Mouse (Mus musculus) limb, embryonic 14.5 days (tissue): ENCODE measurements around the gene Smco4. TPM values are rescaled to one million over a fixed set of nuclear protein-coding genes. Genes with fewer than 3 reads are reported as not detected.

Experiments
- ATAC-seq: fragments of 200-750 bp; cut with Nextera tagmentation; 2 replicates; pipeline ENCODE4 v1.8.0; 2017; ENCODE audit warnings: low read depth, moderate number of reproducible peaks, moderate TSS enrichment; ENCODE audit not compliant: low FRiP score
- DNase-seq: peaks from one replicate; pipeline ENCODE4 v3.0.0-alpha.2; 2015; ENCODE audit warnings: low spot score
- H3K27ac ChIP-seq: fragments of 300-500 bp; sonication (generic); replicated peaks from 2 replicates; pipeline ENCODE4 v1.5.1; 2014; ENCODE audit warnings: low read depth, mild to moderate bottlenecking, low read length, moderate library complexity, mixed read lengths
- H3K27me3 ChIP-seq: fragments of 300-500 bp; sonication (generic); 2 replicates; pipeline ENCODE4 v1.6.1; 2014; ENCODE audit warnings: low read length, mixed read lengths; ENCODE audit not compliant: control insufficient read depth, insufficient read depth
- H3K36me3 ChIP-seq: fragments of 300-500 bp; sonication (generic); 2 replicates; pipeline ENCODE4 v1.6.1; 2014; ENCODE audit warnings: mild to moderate bottlenecking, low read length, moderate library complexity, mixed read lengths; ENCODE audit not compliant: control insufficient read depth, insufficient read depth
- H3K4me1 ChIP-seq: fragments of 300-500 bp; sonication (generic); 2 replicates; pipeline ENCODE4 v1.6.1; 2014; ENCODE audit warnings: antibody characterized with exemption, low read length, mixed read lengths; ENCODE audit not compliant: control insufficient read depth, insufficient read depth
- H3K4me2 ChIP-seq: fragments of 300-500 bp; sonication (generic); replicated peaks from 2 replicates; pipeline ENCODE4 v1.6.1; 2014; ENCODE audit warnings: low read depth, mild to moderate bottlenecking, low read length, moderate library complexity; ENCODE audit not compliant: severe bottlenecking
- H3K4me3 ChIP-seq: fragments of 300-500 bp; sonication (generic); replicated peaks from 2 replicates; pipeline ENCODE4 v1.5.1; 2014; ENCODE audit warnings: low read length
- H3K9ac ChIP-seq: fragments of 300-500 bp; sonication (generic); 2 replicates; pipeline ENCODE4 v1.6.1; 2014; ENCODE audit warnings: mild to moderate bottlenecking, low read depth, low read length, moderate library complexity; ENCODE audit not compliant: severe bottlenecking
- H3K9me3 ChIP-seq: fragments of 300-500 bp; sonication (generic); 2 replicates; pipeline ENCODE4 v1.6.1; 2016; ENCODE audit warnings: low read length; ENCODE audit not compliant: control insufficient read depth
- POLR2A ChIP-seq: fragments of 200-500 bp; IDR thresholded peaks from 2 replicates; pipeline ENCODE4 v1.8.0; 2012; ENCODE audit warnings: inconsistent platforms, mild to moderate bottlenecking, moderate library complexity, borderline replicate concordance; ENCODE audit not compliant: insufficient read depth, insufficient read length; ENCODE audit errors: extremely low read depth
- WGBS: fragments of 180-500 bp; shearing (Covaris S2); extraction: QIAGEN DNeasy Blood & Tissue Kit; methylation state at CpG from one replicate; pipeline ENCODE4 v1.1.7; 2014; 5-methylcytosine and 5-hydroxymethylcytosine counted together
- polyA plus RNA-seq, 2 experiments: library from polyadenylated mRNA; depleted of rRNA in 1 of 2; stranded (reverse) in 1 of 2; unstranded in 1 of 2; fragments of >200 nt; fragmentation: Nextera tagmentation in 1 of 2; extraction: Ambion mirVana in 1 of 2; gene quantifications; 2 replicates each; pipeline versions ENCODE4 v1.2.1 to v1.2.3; 2012 to 2014

Gene Smco4
- polyA plus RNA-seq, 2 experiments, result 6.9 to 24.5 TPM

GRCm38 (mm10) chr9:15501319-15502256 is 8.4 kb downstream of the Smco4 start:
- Histone ChIP-seq H3K9me3 (no peaks in the 10 kb centered on the region), H3K27ac (no peak overlapping the region), H3K36me3 (no peaks in the 10 kb centered on the region), H3K4me3 (no peak overlapping the region), H3K27me3 (no peaks in the 10 kb centered on the region), H3K4me1 (peaks cover 14% of the 10 kb centered on the region), H3K4me2 (no peak overlapping the region), H3K9ac (no peak overlapping the region)
- no peak for TF ChIP-seq POLR2A
- no peak for ATAC-seq
- DNase-seq, result no peak
- 51% methylated on average over 19 of the region's 19 CpGs for WGBS

DNA sequence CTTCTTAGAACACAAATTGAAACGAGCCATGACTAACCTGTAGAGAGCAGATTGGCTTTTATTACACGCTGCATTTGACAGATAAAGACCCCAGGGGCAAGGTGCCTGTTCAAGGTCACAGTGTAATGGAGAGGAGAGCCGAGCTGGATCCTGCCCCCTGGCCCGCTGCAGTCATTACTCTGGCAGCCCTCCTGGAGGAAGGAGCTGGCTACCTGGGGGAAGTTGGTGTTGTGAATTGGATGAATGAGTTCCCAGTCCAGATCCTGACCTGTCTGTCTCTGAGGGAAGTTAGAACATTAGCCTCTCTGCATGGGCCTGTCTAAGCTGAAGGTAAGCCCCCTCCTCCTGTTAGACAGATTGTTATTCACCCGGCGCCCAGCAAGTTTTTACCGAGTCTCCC is 9.2 kb downstream of the Smco4 start:
- TF ChIP-seq POLR2A, result no peak
- Histone ChIP-seq H3K4me1 (peaks cover 9% of the 10 kb centered on the region; the same call in 1 of the 2 replicates), H3K27ac (no peak overlapping the region), H3K36me3 (no peaks in the 10 kb centered on the region), H3K27me3 (no peaks in the 10 kb centered on the region), H3K4me3 (no peak overlapping the region), H3K9me3 (no peaks in the 10 kb centered on the region), H3K9ac (no peak overlapping the region), H3K4me2 (no peak overlapping the region)
- ATAC-seq (no peak), DNase-seq (no peak)
- WGBS, result 33% methylated on average over 7 of the region's 7 CpGs

- H3K4me3 ChIP-seq, result no peak overlapping the region
- H3K27me3 ChIP-seq, result no peaks in the 10 kb centered on the region
- DNase-seq (no peak), ATAC-seq (no peak)
- no peaks in the 10 kb centered on the region for H3K9me3 ChIP-seq
- WGBS, result 68% methylated on average over 10 of the region's 10 CpGs
- H3K27ac ChIP-seq, result no peak overlapping the region
- no peak for TF ChIP-seq POLR2A
- H3K4me1 ChIP-seq, result peaks cover 17% of the 10 kb centered on the region
- H3K9ac ChIP-seq, result no peak overlapping the region
- H3K36me3 ChIP-seq, result no peaks in the 10 kb centered on the region
- H3K4me2 ChIP-seq, result no peak overlapping the region
Observed at GRCm38 (mm10) chr9:15503307-15503706, 10.1 kb downstream of the Smco4 start.

DNA sequence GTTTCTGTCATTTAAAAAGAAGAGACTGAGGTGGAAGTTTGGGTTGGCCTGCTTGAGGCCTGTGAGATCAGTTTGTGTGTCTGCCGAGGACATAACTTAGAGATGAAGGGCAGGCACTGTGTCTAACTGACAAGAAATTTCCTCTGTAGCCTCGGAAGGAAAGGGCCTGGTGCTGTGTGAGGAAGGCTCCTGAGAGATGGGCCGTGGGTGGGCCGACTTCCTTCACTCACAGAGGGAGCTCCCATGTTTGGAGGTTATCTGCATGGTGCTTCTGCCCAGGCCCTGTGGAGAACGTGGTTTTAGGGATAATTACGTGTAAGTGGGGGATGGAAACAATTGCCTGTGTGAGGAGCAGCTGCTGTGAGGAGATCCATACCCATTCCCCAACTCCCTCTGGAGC is 10.6 kb downstream of the Smco4 start:
- H3K4me1 ChIP-seq, result peaks cover 17% of the 10 kb centered on the region
- H3K36me3 ChIP-seq, result no peaks in the 10 kb centered on the region
- WGBS, result 59% methylated on average over 6 of the region's 6 CpGs
- no peak overlapping the region for H3K9ac ChIP-seq
- H3K4me2 ChIP-seq, result no peak overlapping the region
- H3K9me3 ChIP-seq, result no peaks in the 10 kb centered on the region
- ATAC-seq (no peak), DNase-seq (no peak)
- H3K27ac ChIP-seq, result no peak overlapping the region
- no peak for TF ChIP-seq POLR2A
- H3K4me3 ChIP-seq, result no peak overlapping the region
- H3K27me3 ChIP-seq, result no peaks in the 10 kb centered on the region

GRCm38 (mm10) chr9:15505288-15505687 is 12.1 kb downstream of the Smco4 start:
- no peak overlapping the region for H3K27ac ChIP-seq

More at GRCm38 (mm10) chr9:15505288-15505687, 12.1 kb downstream of the Smco4 start:
- H3K4me2 ChIP-seq, result no peak overlapping the region
- H3K4me1 ChIP-seq, result peaks cover 20% of the 10 kb centered on the region
- ATAC-seq, result no peak
- no peaks in the 10 kb centered on the region for H3K9me3 ChIP-seq
- DNase-seq, result no peak
- no peak for TF ChIP-seq POLR2A
- no peaks in the 10 kb centered on the region for H3K27me3 ChIP-seq
- no peak overlapping the region for H3K9ac ChIP-seq
- WGBS, result 71% methylated on average over 1 of the region's 1 CpGs
- no peak overlapping the region for H3K4me3 ChIP-seq
- no peaks in the 10 kb centered on the region for H3K36me3 ChIP-seq
